Mouse (Mus musculus) lung, postnatal 14 days (tissue): ENCODE measurements at regions not wholly inside any gene's neighbourhood (a gene's known extent, or its start where the extent isn't known, plus 50 kb on each side); places are given as distances from the start of the nearest gene placed in this dataset.
A peak's percentile ranks its signal among the peaks of the same experiment; 100 is the strongest.

Experiments
- DNase-seq: peaks from one replicate; pipeline ENCODE4 v3.0.0; 2021

DNA sequence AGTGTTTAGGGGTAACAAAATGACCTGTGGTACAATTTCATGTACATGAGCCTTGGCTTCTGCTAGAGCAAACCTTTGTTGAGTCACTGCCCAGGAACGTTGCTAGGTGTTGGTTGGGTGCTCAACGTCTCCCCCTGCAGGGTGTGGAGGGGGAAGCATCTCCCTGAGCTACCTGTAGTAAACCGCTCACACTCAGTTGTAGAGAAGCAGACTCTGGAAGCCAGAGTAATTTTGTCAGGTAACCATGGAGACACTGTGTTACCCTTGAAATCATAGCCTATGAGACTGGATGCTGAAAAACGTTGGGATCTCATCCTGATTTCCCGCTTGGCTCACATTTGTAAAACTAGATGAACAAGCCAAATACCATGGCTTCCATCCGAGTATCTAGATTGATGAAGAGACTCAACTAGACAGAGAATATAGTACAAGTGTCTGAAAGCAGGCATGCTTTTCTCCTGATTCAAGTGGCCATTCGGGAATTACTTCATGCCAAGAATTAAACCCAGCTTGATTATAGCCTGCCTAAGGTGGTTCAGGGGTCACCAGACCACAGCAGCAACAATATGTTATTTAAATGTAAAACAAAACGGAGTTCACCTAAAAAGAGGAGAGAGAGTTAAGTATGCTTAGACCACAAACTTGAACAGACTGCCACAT, 63.7 kb upstream of the Ctla4 start:
- DNase-seq, result peak; percentile 66

DNA sequence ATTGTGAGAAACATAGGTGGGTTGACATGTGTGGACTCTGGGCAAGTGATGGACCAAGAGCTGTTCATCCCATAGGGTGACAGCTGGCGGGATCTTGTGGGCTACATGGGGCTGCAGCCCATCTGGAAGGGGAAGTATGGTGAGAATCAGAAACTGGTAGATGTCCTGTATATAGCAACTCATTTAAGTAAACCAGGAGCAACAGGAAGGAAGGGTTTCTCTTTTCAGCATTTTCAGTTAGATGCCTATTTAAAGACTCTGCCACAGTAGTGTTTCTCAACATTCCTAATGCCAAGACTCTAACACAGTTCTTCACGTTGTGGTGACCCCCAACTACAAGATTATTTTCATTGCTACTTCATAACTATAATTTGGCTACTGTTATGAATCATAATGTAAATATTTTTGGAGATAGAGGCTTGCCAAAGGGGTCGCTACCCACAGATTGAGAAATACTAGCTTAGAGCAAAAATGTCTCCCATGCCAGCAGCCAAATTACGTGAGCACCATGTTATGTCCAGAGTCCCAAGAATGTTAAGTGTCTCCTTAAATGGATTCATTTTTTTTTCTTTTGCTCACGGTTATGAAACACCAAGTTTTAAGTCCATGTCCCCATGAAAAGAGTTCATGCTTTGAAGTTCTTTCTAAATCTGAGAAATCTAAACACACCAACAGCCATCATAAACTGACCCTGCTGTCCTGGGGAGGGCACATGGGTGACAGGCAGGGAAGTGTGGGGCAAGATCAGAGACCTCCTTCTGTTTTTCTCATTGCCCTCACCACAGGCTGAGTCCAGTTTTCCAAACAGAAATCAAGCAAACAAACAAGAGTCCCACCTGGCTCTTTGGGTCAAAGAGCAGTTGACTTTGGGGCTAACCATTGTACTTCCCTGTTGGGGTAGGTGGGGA, 62.3 kb upstream of the Ctla4 start:
- peak; percentile 27 for DNase-seq

DNA sequence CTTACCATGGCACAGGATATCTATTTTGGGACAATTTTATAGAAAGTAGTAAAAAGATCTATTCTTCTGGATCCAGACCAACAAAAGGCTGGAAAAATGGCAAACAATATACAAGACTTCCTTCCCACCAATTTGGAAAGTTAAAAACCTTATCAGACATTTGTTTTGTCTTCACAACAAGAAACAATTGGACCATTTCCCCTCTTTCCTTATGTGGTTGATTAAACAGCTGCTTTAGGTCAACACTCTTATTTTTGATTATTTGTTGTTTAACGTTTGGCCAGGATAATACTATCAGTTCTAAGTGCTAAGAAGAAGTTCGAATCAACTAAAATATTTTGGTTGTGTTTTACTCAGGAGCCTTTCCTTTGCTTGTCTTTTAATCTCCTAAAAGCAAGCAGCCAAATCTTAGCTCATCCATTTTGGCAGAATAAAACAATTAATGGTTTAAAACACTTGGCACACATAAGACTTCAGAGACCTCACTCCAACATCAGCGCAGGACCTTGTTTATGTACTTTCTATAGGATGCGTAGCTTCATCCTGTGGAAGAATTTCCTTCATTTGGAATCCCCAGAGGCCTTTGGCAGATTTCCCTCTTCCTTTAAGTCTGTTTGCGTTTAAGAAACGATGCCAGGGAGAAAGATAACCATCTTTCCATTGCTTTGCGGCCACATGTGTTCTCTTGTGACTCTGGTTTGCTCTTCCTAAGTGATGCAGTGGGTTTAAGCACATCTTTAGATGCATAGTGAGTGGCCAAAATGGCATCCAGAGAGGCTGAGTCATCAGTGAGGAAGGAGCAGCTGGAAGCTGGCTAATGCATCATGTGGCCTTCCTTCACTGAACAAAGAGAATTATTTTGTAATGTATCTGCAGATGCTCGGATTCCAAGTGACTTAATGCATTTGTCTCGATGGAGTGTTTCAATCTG, 61.3 kb upstream of the Ctla4 start:
- DNase-seq, result no peak

DNA sequence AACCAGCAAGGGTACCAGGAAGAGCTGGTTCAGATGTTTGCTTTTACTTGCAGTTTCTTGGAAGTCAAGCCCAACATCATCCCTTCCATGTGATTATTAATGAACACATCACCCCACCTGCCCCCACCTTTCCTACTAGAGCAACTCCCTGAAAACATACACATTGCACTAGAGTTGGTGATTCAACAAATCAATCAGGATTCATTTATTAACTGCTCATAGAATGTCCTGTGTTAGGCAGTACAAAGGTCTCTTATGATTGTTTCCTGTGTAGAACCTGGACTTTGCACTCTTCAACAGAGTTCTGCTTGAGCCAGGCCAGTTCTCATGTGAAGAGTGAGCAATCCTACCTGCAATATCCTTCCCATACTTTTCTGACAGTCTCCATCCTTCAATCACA, 59.8 kb upstream of the Ctla4 start:
- DNase-seq, result no peak

DNA sequence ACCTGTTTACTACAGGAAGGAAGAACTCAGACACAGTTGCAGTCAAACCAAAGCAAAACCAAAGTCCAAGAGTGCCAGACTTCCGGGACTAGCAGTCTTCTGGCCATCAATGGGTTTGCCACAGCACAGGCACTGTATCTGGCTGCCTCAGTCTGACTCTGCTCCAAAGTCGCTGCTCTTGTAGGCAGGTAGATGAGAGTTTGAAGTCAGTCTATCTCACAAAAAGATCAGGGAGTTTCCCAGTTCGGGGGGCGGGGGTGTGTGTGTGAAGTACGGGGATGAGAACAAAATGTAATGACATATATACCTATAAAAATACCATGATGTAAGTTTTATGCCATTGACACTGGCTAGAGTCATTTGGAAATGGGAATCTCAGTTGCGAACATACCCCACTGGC, 58.6 kb upstream of the Ctla4 start:
- no peak for DNase-seq

DNA sequence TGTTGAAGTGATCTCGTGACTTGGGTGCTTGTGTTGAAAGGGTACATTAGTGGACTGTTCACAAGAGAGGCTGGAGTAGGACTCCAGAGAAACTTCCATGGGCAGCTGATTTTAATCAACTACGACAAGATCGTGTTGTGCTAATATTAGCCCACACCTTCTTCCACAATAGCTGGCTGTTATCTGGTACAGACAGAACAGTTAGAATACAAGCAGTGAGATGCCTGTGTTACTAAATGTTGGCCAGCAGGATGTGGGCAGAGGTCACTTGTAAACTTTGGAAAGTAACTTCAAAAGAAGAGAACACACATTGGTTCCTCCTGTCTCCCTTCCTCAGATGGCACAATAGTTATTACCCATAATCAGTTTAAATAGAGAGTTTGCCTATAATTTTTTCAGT, 57.0 kb upstream of the Ctla4 start:
- peak; percentile 11 for DNase-seq

DNA sequence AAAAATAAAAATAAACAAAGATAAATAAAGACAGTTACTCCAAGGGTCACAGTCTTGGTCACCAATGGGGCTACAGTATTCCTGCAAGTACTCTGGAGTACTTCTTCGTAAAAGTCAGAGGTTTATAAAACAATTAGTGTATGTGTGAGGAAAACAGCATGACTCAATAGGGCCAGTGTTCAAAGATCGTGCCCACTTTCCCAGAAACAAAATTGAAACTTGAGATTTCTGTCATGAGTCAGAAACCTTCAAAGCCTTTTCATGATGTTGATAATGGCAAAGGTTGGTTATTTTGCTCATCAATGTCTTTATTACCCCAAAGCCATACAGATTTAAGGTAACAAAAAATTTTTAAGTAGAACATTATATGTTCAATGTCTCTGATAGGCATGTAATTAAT, 53.1 kb upstream of the Ctla4 start:
- DNase-seq, result no peak
